Mouse (Mus musculus) spleen, adult 18-20 months (tissue): ENCODE data around the gene Crbn.

Experiments
- DNase-seq, 2 experiments: peaks; one replicate each; pipeline ENCODE4 v3.0.0; 2022; ENCODE audit warnings: mixed read lengths in 2 of 2

The Crbn gene

GRCm38 (mm10) chr6:106761486-106761885 lies 38.4 kb downstream of the Crbn start:
- no peak for DNase-seq

- DNase-seq: no peak
Measured at GRCm38 (mm10) chr6:106760473-106761218, 39.2 kb downstream of the Crbn start.

- DNase-seq: no peak
Measured at GRCm38 (mm10) chr6:106758299-106758698, 41.6 kb downstream of the Crbn start.

- DNase-seq: no peak
Measured at GRCm38 (mm10) chr6:106750291-106750690, 49.6 kb downstream of the Crbn start.

- no peak for DNase-seq
Measured at GRCm38 (mm10) chr6:106748887-106749388, 50.9 kb downstream of the Crbn start, which contains the start of gene Il5ra. Gene Il5ra, minus strand, starts transcription at chr6:106749037.

- no peak for DNase-seq
Measured at GRCm38 (mm10) chr6:106747804-106748203, 52.1 kb downstream of the Crbn start.

GRCm38 (mm10) chr6:106747251-106747650 lies 52.6 kb downstream of the Crbn start:
- no peak for DNase-seq

GRCm38 (mm10) chr6:106745673-106746394 lies 54.0 kb downstream of the Crbn start:
- no peak for DNase-seq

GRCm38 (mm10) chr6:106743556-106744233 lies 56.2 kb downstream of the Crbn start:
- no peak for DNase-seq

GRCm38 (mm10) chr6:106740244-106740825 lies 59.5 kb downstream of the Crbn start:
- no peak for DNase-seq

- no peak for DNase-seq
Measured at GRCm38 (mm10) chr6:106738229-106738628, 61.6 kb downstream of the Crbn start.

GRCm38 (mm10) chr6:106732563-106732962 lies 67.3 kb downstream of the Crbn start:
- DNase-seq: no peak
